Mouse (Mus musculus) left cerebral cortex, postnatal 10 days (tissue): ENCODE results near the gene Gxylt1. TPM values are rescaled to one million over a fixed set of nuclear protein-coding genes. Genes with fewer than 3 reads are reported as not detected.
"Not testable (repeated sequence)": the region's sequence is repeated elsewhere in the genome, so short reads cannot be mapped to it uniquely, and the experiment has no call there.

Experiments
- DNase-seq, 2 experiments: peaks; one replicate each; pipeline ENCODE4 v3.0.0; 2021 to 2022; ENCODE audit warnings: low spot score in 2 of 2, mixed read lengths in 1 of 2; ENCODE audit errors: extremely low spot score in 1 of 2
- intact Hi-C: fragments of 180-260 bp; cut with DNase I; formaldehyde crosslinking; loops from one replicate; pipeline ENCODE4 v1.15.1; 2025
- total RNA-seq, 2 experiments: library from RNA; stranded (reverse); gene quantifications; 2 replicates each; pipeline ENCODE4 v1.2.3; 2021

The Gxylt1 gene
- total RNA-seq, 2 experiments from 2014 or later: 10.7 to 10.8 TPM

DNA sequence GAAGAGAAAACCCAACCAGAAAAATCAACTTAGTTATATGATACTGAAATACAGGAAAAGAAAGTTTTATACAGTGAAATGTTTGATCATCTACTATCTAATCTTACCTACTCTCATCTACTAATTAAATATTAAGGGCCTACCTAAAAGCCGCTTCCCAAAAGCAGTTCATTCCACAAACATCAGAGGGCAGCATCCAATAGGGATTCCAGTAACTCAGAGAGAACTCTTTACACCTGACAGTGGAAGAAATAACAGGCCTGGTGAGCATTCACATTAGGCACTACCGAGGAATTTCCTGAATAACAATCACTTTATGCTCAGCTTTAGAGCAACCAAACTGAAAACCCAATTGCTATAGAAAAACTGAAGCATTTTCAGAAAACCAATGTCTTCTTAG is 9.3 kb downstream of the Gxylt1 start:
- DNase-seq: peak; percentile 49 to 59
- intact Hi-C loops: loop anchor here (5.0 to 10.0 kb wide), 2 partner anchors 307 to 949 kb away; no protein-coding TSS in a partner anchor

- intact Hi-C loops: loop anchor here (5.0 to 10.0 kb wide), 2 partner anchors 307 to 950 kb away; no protein-coding TSS in a partner anchor
- DNase-seq: no peak
Measured at GRCm38 (mm10) chr15:93265231-93265630, 9.7 kb downstream of the Gxylt1 start.

- no peak for DNase-seq
- intact Hi-C loops: loop anchor here (5.0 to 10.0 kb wide), 2 partner anchors 173 to 951 kb away; no protein-coding TSS in a partner anchor
Measured at GRCm38 (mm10) chr15:93264221-93264620, 10.8 kb downstream of the Gxylt1 start.

DNA sequence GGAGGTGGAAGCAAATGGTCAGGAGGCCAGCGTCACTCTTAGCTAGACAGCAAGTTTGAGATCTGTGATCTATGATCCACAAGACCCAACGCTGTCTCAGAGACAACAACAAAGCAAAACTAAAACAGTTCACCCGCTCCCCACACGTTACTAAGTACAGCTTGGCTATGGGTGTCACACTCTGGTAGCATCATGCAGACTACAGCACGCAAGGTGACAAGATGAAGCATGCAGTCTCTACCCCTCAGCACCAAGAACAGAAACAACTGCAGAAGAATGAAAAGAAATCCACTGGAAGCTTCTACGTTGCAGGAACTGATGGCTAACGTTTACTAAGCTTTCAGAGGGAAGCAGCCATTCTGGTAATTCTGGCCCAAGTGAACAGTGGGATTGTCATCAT is 11.4 kb downstream of the Gxylt1 start:
- intact Hi-C loops: loop anchor here (5.0 to 10.0 kb wide), 2 partner anchors 174 to 951 kb away; no protein-coding TSS in a partner anchor
- DNase-seq: no peak

- intact Hi-C loops: loop anchor here (5.0 to 10.0 kb wide), 2 partner anchors 174 to 952 kb away; no protein-coding TSS in a partner anchor
Measured at GRCm38 (mm10) chr15:93262818-93263217, 12.2 kb downstream of the Gxylt1 start.

DNA sequence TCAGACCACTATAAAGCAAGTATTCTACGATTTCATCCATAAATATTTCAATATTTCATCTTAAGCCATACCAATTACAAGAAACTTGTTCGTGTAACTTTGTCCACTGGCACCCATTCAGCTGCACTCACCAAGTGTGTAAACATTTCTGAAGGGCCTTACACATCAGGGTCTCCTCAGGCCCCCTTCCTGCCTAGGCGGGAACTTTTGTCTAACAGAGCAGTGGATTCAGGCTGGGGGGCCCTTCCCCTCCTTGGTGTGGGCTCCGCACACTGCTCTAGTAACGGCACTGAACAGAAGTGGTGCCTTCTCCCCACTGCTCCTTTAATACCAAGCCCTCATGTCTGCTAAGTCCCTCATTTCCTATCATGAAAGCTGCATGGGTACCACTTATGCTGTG is 12.7 kb downstream of the Gxylt1 start:
- no peak for DNase-seq
- intact Hi-C loops: loop anchor here (5.0 to 10.0 kb wide), 2 partner anchors 175 to 953 kb away; no protein-coding TSS in a partner anchor

More at GRCm38 (mm10) chr15:93262818-93263217, 12.2 kb downstream of the Gxylt1 start:
- DNase-seq: no peak

DNA sequence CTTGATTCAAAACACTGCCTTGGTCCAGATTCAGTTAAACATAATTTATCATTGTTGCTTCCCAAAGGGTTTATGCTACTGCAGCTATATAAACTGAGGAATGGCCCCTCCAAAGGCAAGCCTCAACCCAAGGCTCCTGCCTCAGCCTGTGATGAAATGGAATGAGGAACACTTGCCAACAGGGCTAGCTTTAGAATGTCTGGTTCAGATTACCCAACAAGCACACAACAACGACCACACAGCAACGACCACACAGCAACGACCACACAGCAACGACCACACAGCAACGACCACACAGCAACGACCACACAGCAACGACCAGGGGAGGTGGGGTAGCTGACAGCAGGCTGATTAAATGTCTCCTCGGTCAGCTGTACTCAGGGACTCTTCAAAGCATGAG is 15.0 kb downstream of the Gxylt1 start:
- intact Hi-C loops: loop anchor here (5.0 to 10.0 kb wide), 2 partner anchors 177 to 955 kb away; no protein-coding TSS in a partner anchor
- DNase-seq: no peak

DNA sequence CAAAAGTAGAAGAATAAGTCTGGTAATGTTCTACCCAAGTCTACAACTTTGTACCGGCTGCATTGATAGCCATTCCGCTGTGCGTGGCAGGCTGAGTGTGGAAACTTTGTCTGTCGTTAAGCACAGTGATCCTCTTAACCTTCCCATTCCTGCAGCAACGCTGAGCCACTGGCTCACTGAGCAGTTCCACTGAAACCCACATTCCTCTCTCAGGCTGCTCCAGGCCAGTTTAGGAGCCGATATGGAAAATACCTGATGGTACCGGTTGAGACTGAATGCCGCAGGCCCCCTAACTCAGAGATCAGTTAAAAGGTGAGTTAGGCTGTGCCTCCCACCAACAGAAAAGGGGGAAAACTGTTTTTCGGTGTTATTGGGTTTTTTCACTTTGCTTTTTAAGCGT is 19.7 kb downstream of the Gxylt1 start:
- no peak for DNase-seq

DNA sequence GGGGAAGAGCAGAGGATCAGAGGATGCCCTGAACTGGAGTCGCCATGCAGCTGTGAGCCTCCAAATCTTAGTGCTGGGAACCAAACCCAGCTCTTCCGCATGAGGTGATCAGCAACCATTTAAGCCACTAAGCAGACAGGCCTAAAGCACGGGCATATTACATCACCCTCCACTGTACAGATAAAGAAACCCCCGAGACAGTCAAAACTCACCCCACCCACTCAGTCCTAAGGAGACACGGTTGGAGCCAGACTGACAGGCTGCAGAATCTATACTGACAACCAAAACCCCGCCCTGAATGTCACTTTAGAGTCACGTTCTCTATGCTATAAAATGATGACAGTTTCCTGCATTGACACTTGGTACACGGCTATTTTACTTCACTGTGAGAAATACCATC is 21.8 kb downstream of the Gxylt1 start:
- intact Hi-C loops: no loop called here
- DNase-seq: no peak

More for the DNA sequence above, 19.7 kb downstream of the Gxylt1 start:
- intact Hi-C loops: no loop called here

GRCm38 (mm10) chr15:93252396-93252795 is 22.6 kb downstream of the Gxylt1 start:
- DNase-seq: no peak
- intact Hi-C loops: no loop called here

GRCm38 (mm10) chr15:93251553-93252250 is 23.3 kb downstream of the Gxylt1 start:
- DNase-seq: peak; percentile 31 to 56
- intact Hi-C loops: no loop called here

DNA sequence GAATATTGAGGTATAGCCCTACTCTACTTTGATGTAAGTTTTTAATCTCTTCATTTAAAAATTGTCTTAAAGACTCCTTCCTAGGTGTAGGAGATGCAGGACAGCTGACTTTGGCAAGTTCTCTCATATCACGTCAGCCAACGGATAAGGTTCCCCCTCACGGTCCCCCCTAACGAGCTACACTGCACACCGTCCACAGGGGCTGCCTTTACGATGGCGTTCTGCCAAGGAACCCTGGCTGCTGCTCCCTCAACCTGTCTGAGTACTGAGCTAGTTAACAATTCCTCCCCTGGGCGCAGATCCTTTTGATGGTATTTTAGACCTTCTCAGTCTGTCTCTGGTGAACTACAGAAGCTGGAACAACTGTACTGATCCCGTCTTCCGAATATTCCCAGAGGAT is 31.8 kb downstream of the Gxylt1 start:
- DNase-seq: no peak
- intact Hi-C loops: loop anchor here (10.0 kb wide), 1 partner anchor 978 kb away; no protein-coding TSS in a partner anchor

DNA sequence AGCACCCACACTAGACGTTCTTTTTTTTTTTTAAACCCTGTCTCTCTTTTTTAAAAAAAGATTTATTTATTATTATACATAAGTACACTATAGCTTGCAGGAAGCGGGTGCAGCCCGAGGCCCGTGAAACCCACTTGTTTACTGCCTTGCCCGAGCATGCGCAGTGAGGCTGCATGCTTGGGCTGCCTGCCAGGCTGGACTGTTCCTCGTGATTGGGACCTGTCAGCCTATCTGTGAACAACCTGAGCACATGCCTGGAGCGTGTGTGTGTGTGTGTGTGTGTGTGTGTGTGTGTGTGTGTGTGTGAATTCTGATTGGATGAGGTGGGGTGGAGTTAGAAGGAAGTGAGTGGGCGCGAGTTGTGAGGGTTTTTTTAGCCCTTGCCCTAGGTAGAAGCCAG is 38.5 kb downstream of the Gxylt1 start:
- intact Hi-C loops: not testable (repeated sequence)

GRCm38 (mm10) chr15:93229028-93229427 is 46.0 kb downstream of the Gxylt1 start:
- no peak for DNase-seq
- intact Hi-C loops: no loop called here

More for the DNA sequence above, 38.5 kb downstream of the Gxylt1 start:
- DNase-seq: peak in 1 of 2 experiments; percentile 50

DNA sequence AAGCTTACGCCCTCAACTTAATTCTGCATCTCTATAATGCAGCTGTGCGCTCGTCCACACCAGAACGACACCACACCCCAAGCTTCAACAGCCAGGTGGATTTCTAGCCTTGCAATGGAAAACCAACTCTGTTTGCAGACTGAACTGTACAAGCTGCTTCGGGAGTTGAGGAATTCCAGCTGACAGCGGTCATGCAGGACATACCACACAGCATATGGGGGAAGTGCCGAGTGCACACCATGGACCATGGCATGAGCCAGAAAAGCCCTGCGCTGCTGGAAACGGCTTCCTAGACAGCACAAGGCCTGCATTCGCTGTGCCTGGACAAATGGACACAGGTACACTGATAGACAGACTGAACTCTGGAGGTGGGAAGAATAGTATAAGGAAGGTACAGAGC is 46.6 kb downstream of the Gxylt1 start:
- intact Hi-C loops: no loop called here
- no peak for DNase-seq

GRCm38 (mm10) chr15:93227764-93228079 is 47.3 kb downstream of the Gxylt1 start:
- intact Hi-C loops: no loop called here

DNA sequence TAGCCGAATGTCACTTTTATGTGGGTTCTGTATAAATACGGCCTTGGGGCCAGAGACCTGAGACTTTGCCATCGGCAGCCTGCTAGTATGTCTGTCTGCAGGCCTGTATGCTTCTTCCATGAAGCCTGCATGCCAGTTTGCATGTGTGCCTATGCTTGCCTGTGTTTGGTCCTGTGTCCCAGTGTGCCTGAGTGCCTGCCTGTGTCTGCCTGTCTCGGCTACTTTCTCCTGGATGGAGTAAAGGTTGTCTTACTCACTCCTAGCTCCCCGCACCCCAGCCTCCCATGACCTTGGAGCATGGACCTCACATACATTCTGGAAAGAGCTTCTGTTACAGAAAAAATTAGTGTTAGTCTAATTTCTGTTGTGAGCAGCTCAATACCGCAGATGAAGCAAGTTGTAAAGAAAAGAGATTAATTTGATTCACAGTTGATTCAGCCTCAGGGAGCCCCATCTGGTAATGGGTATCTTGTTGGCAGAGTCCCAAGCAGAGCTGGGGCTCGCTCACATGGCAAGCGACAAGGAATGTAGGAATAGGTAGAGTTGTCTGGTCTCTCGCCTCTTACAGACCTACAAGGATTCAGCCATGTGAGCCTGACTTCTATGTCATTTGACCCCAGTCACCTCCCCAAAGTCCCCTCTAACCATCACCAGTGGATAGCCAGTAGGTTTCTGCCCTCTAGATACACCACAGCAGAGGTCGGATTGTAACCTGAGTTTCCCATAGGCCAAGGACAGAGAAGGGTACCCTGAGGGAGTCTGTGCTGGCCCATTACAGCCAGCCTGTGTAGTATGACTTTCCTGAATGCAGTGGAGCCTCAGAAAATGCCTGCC is 47.8 kb downstream of the Gxylt1 start:
- intact Hi-C loops: no loop called here
- DNase-seq: no peak

More at GRCm38 (mm10) chr15:93227764-93228079, 47.3 kb downstream of the Gxylt1 start:
- peak; percentile 26 to 57 for DNase-seq

GRCm38 (mm10) chr15:93222475-93222874 is 52.5 kb downstream of the Gxylt1 start:
- intact Hi-C loops: no loop called here

GRCm38 (mm10) chr15:93212617-93213016 is 62.4 kb downstream of the Gxylt1 start:
- intact Hi-C loops: loop anchor here (10.0 kb wide), 3 partner anchors 258 to 948 kb away; no protein-coding TSS in a partner anchor

More at GRCm38 (mm10) chr15:93222475-93222874, 52.5 kb downstream of the Gxylt1 start:
- no peak for DNase-seq

More at GRCm38 (mm10) chr15:93212617-93213016, 62.4 kb downstream of the Gxylt1 start:
- no peak for DNase-seq
